Mouse (Mus musculus): ENCODE results near the gene Maco1. TPM values are rescaled to one million over a fixed set of nuclear protein-coding genes. Genes with fewer than 3 reads are reported as not detected.

Maco1 gene
- polyA plus RNA-seq (2012; ENCODE audit: insufficient read depth, insufficient read length, low replicate concordance, missing spikeins) = not detected in 2 replicates

- Histone ChIP-seq H3K4me1 (ENCODE audit: control insufficient read depth, insufficient read depth, low read length) (peaks cover 10% of the 10 kb centered on the region), H3K27ac (ENCODE audit: insufficient read depth, low read depth, low read length) (peak within 1 kb of the TSS; percentile 94), H3K4me3 (ENCODE audit: insufficient read depth, low read depth, low read length) (peak within 1 kb of the TSS; percentile 71)
- WGBS = under 1% methylated on average over 37 of the region's 38 CpGs
- TF ChIP-seq POLR2A (IDR thresholded peaks at IDR 0.05; ENCODE audit: insufficient read depth, low read depth, low read length) (no peak), CTCF (IDR thresholded peaks at IDR 0.05; ENCODE audit: insufficient read depth, low read depth, low read length) (no peak)
These were observed at the start of gene Maco1 for GRCm38 (mm10) chr4:134853259-134853636. TSS of gene Maco1 (minus strand) at chr4:134853345.

GRCm38 (mm10) chr4:134901126-134901525, 48.0 kb upstream of the Maco1 start:
- no peak overlapping the region for H3K27ac ChIP-seq (ENCODE audit: insufficient read depth, low read depth, low read length)
- H3K4me3 ChIP-seq (ENCODE audit: insufficient read depth, low read depth, low read length) = no peak overlapping the region
- TF ChIP-seq POLR2A (IDR thresholded peaks at IDR 0.05; ENCODE audit: insufficient read depth, low read depth, low read length) = no peak
- no peak for TF ChIP-seq CTCF (IDR thresholded peaks at IDR 0.05; ENCODE audit: insufficient read depth, low read depth, low read length)
- 91% methylated on average over 8 of the region's 8 CpGs for WGBS
- H3K4me1 ChIP-seq (ENCODE audit: control insufficient read depth, insufficient read depth, low read length) = no peaks in the 10 kb centered on the region

- no peak for TF ChIP-seq POLR2A (IDR thresholded peaks at IDR 0.05; ENCODE audit: insufficient read depth, low read depth, low read length)
- TF ChIP-seq CTCF (IDR thresholded peaks at IDR 0.05; ENCODE audit: insufficient read depth, low read depth, low read length) = no peak
- Histone ChIP-seq H3K4me3 (ENCODE audit: insufficient read depth, low read depth, low read length) (no peak overlapping the region), H3K4me1 (ENCODE audit: control insufficient read depth, insufficient read depth, low read length) (no peaks in the 10 kb centered on the region), H3K27ac (ENCODE audit: insufficient read depth, low read depth, low read length) (no peak overlapping the region)
- WGBS = 94% methylated on average over 6 of the region's 6 CpGs
These were observed 44.1 kb upstream of the Maco1 start for GRCm38 (mm10) chr4:134897256-134897655.

- Histone ChIP-seq H3K27ac (ENCODE audit: insufficient read depth, low read depth, low read length) (no peak overlapping the region), H3K4me1 (ENCODE audit: control insufficient read depth, insufficient read depth, low read length) (no peaks in the 10 kb centered on the region), H3K4me3 (ENCODE audit: insufficient read depth, low read depth, low read length) (no peak overlapping the region)
- TF ChIP-seq CTCF (IDR thresholded peaks at IDR 0.05; ENCODE audit: insufficient read depth, low read depth, low read length) = no peak
- no peak for TF ChIP-seq POLR2A (IDR thresholded peaks at IDR 0.05; ENCODE audit: insufficient read depth, low read depth, low read length)
- WGBS = 76% methylated on average over 6 of the region's 6 CpGs
These were observed 39.0 kb upstream of the Maco1 start for GRCm38 (mm10) chr4:134892096-134892495.

GRCm38 (mm10) chr4:134884364-134884763, 31.2 kb upstream of the Maco1 start:
- no peak for TF ChIP-seq CTCF (IDR thresholded peaks at IDR 0.05; ENCODE audit: insufficient read depth, low read depth, low read length)
- no peak for TF ChIP-seq POLR2A (IDR thresholded peaks at IDR 0.05; ENCODE audit: insufficient read depth, low read depth, low read length)
- WGBS = 90% methylated on average over 4 of the region's 4 CpGs
- peaks cover 5% of the 10 kb centered on the region for H3K4me1 ChIP-seq (ENCODE audit: control insufficient read depth, insufficient read depth, low read length)

GRCm38 (mm10) chr4:134883808-134884207, 30.7 kb upstream of the Maco1 start:
- peaks cover 5% of the 10 kb centered on the region for H3K4me1 ChIP-seq (ENCODE audit: control insufficient read depth, insufficient read depth, low read length)
- no peak overlapping the region for H3K27ac ChIP-seq (ENCODE audit: insufficient read depth, low read depth, low read length)
- no peak overlapping the region for H3K4me3 ChIP-seq (ENCODE audit: insufficient read depth, low read depth, low read length)
- 86% methylated on average over 10 of the region's 10 CpGs for WGBS
- TF ChIP-seq CTCF (IDR thresholded peaks at IDR 0.05; ENCODE audit: insufficient read depth, low read depth, low read length) (no peak), POLR2A (IDR thresholded peaks at IDR 0.05; ENCODE audit: insufficient read depth, low read depth, low read length) (no peak)

More at GRCm38 (mm10) chr4:134884364-134884763, 31.2 kb upstream of the Maco1 start:
- Histone ChIP-seq H3K4me3 (ENCODE audit: insufficient read depth, low read depth, low read length) (no peak overlapping the region), H3K27ac (ENCODE audit: insufficient read depth, low read depth, low read length) (no peak overlapping the region)

- Histone ChIP-seq H3K4me3 (ENCODE audit: insufficient read depth, low read depth, low read length) (no peak overlapping the region), H3K27ac (ENCODE audit: insufficient read depth, low read depth, low read length) (no peak overlapping the region), H3K4me1 (ENCODE audit: control insufficient read depth, insufficient read depth, low read length) (peaks cover 5% of the 10 kb centered on the region)
- WGBS = 37% methylated on average over 7 of the region's 7 CpGs
- TF ChIP-seq POLR2A (IDR thresholded peaks at IDR 0.05; ENCODE audit: insufficient read depth, low read depth, low read length) (no peak), CTCF (IDR thresholded peaks at IDR 0.05; ENCODE audit: insufficient read depth, low read depth, low read length) (peak; percentile 52; the same call in 1 of the 2 replicates)
These were observed 30.1 kb upstream of the Maco1 start for GRCm38 (mm10) chr4:134883266-134883665.

GRCm38 (mm10) chr4:134880041-134880440, 26.9 kb upstream of the Maco1 start:
- peaks cover 5% of the 10 kb centered on the region for H3K4me1 ChIP-seq (ENCODE audit: control insufficient read depth, insufficient read depth, low read length)

GRCm38 (mm10) chr4:134879410-134879981, 26.4 kb upstream of the Maco1 start:
- 4% methylated on average over 17 of the region's 17 CpGs for WGBS
- no peak overlapping the region for H3K27ac ChIP-seq (ENCODE audit: insufficient read depth, low read depth, low read length)
- TF ChIP-seq POLR2A (IDR thresholded peaks at IDR 0.05; ENCODE audit: insufficient read depth, low read depth, low read length) = no peak
- TF ChIP-seq CTCF (IDR thresholded peaks at IDR 0.05; ENCODE audit: insufficient read depth, low read depth, low read length) = peak; percentile 74; the same call in 1 of the 2 replicates
- H3K4me1 ChIP-seq (ENCODE audit: control insufficient read depth, insufficient read depth, low read length) = peaks cover 5% of the 10 kb centered on the region
- H3K4me3 ChIP-seq (ENCODE audit: insufficient read depth, low read depth, low read length) = peak overlapping the region; percentile 23

More at GRCm38 (mm10) chr4:134880041-134880440, 26.9 kb upstream of the Maco1 start:
- TF ChIP-seq POLR2A (IDR thresholded peaks at IDR 0.05; ENCODE audit: insufficient read depth, low read depth, low read length) (no peak), CTCF (IDR thresholded peaks at IDR 0.05; ENCODE audit: insufficient read depth, low read depth, low read length) (peak; percentile 9; the same call in 1 of the 2 replicates)
- WGBS = 38% methylated on average over 6 of the region's 6 CpGs
- Histone ChIP-seq H3K4me3 (ENCODE audit: insufficient read depth, low read depth, low read length) (no peak overlapping the region), H3K27ac (ENCODE audit: insufficient read depth, low read depth, low read length) (no peak overlapping the region)

Measured in olfactory bulb, adult 2 months (tissue).